Mouse (Mus musculus): ENCODE data around the gene Prkch. TPM values are rescaled to one million over a fixed set of nuclear protein-coding genes. Genes with fewer than 3 reads are reported as not detected.

The Prkch gene
- polyA plus RNA-seq, 1 experiment from 2014 or later, result 1.9 TPM

DNA sequence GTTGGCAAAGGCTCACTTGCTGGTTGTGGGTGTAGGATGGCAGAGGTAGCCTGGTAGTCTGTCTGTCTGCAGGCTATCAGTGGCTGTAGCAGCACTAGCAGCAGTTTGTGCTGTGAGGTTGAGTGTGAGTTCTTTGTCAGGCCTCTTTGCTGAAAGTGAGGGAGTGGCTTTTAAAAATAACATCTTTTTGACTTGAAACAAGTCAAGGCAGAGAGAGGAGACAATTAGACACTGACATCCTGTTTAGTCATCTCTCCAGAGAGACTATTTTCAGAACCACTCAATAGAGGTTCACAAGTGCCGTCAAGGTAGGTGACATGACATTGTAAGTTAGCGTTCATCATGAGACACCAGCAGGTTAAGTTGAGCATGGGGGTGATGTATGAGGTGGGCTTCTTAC lies 63.1 kb downstream of the Prkch start:
- WGBS (ENCODE audit: insufficient replicate concordance), result 68% methylated on average over 2 of the region's 2 CpGs
- no peak overlapping the region for H3K4me3 ChIP-seq (replicated peaks)
- H3K36me3 ChIP-seq (replicated peaks), result no peaks in the 10 kb centered on the region
- H3K4me1 ChIP-seq (replicated peaks), result no peaks in the 10 kb centered on the region
- no peak for ATAC-seq (ENCODE audit: insufficient read depth)
- H3K9ac ChIP-seq, result no peak overlapping the region
- no peaks in the 10 kb centered on the region for H3K9me3 ChIP-seq (replicated peaks)
- H3K27ac ChIP-seq (replicated peaks), result no peak overlapping the region
- H3K27me3 ChIP-seq, result no peaks in the 10 kb centered on the region
- H3K4me2 ChIP-seq, result no peak overlapping the region

DNA sequence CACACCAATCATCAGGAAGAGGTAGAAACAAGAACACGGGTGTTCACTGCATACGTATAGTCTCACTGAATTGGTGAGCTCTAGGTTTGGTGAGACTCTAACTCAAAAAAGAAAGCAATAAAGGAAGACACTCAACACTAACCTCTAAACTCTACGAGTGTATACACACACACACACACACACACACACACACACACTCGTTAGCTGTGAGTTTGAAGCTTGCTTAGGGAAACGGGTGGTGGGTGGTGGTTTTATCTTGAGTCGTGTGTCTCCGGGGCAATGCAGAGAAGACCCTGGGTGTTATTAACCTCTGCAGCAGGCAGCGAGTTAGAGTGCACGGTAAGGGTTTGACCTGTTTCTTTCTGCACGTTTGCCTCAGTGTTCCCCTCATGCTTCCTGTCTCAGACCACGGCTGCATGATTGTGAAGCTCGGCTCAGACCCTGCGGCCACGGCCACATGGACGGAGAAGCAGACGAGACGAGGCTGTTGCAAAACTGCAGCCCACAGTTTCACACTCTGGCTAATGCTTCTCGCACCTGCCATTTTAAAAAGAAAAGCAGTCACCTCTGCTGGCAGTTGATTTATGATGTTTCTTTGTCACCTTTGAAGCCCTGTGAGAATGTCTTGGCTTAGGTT lies 72.1 kb downstream of the Prkch start:
- Histone ChIP-seq H3K4me1 (replicated peaks) (no peaks in the 10 kb centered on the region), H3K4me3 (replicated peaks) (no peak overlapping the region), H3K27ac (replicated peaks) (no peak overlapping the region), H3K4me2 (peak overlapping the region; percentile 10; the same call in 1 of the 2 replicates), H3K9ac (no peak overlapping the region), H3K27me3 (no peaks in the 10 kb centered on the region), H3K36me3 (replicated peaks) (no peaks in the 10 kb centered on the region), H3K9me3 (replicated peaks) (no peaks in the 10 kb centered on the region)
- WGBS (ENCODE audit: insufficient replicate concordance), result 13% methylated on average over 18 of the region's 18 CpGs
- ATAC-seq (ENCODE audit: insufficient read depth), result no peak

DNA sequence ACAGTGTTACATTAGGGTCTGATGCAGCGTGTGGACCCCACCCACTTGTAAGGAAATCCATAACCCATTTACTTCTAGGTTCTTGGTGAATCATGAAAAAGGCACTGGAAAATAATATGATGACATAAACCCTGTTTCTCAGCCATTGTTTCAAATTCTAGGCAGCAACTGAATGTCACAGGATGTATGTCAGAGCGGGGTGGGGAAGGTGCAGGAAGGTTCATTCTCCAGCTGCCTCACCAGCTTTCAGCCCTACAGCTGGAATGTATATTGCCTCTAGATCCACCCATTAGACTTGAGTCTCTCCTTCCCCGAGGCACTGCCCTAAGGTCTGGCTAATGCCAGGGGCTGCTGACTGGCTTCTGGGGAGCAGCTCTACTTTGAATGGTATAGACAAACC lies 78.8 kb downstream of the Prkch start:
- H3K4me3 ChIP-seq (replicated peaks), result no peak overlapping the region
- no peaks in the 10 kb centered on the region for H3K27me3 ChIP-seq
- ATAC-seq (ENCODE audit: insufficient read depth), result no peak
- H3K4me1 ChIP-seq (replicated peaks), result no peaks in the 10 kb centered on the region; the same call in 1 of the 2 replicates
- no peak overlapping the region for H3K4me2 ChIP-seq
- H3K36me3 ChIP-seq (replicated peaks), result no peaks in the 10 kb centered on the region
- no peak overlapping the region for H3K27ac ChIP-seq (replicated peaks)
- H3K9ac ChIP-seq, result no peak overlapping the region
- 61% methylated on average over 3 of the region's 3 CpGs for WGBS (ENCODE audit: insufficient replicate concordance)
- H3K9me3 ChIP-seq (replicated peaks), result no peaks in the 10 kb centered on the region

DNA sequence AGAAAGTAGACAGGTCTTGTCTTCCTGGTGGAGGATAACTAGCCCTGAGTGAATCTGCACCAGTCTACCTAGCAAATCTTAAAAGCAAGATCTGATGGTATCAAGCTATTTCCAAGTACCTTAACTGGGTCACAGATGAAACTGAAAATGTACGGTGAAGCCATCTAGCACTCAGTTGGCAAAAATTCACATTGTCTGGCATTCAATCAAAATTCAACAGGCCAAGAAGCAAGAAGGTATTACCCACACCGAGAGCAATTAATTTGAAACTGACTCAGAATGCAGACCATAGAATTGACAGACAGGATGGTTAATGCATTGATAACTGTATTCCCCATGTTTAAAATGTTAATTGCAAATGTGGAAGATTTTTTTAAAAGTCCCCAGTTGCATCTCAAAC lies 82.1 kb downstream of the Prkch start:
- no peak overlapping the region for H3K4me3 ChIP-seq (replicated peaks)
- H3K4me1 ChIP-seq (replicated peaks), result no peaks in the 10 kb centered on the region; the same call in 1 of the 2 replicates
- H3K36me3 ChIP-seq (replicated peaks), result no peaks in the 10 kb centered on the region
- no peak overlapping the region for H3K9ac ChIP-seq
- no peaks in the 10 kb centered on the region for H3K9me3 ChIP-seq (replicated peaks)
- no peak overlapping the region for H3K27ac ChIP-seq (replicated peaks)
- no peak overlapping the region for H3K4me2 ChIP-seq
- ATAC-seq (ENCODE audit: insufficient read depth), result no peak
- 73% methylated on average over 2 of the region's 2 CpGs for WGBS (ENCODE audit: insufficient replicate concordance)
- H3K27me3 ChIP-seq, result no peaks in the 10 kb centered on the region

DNA sequence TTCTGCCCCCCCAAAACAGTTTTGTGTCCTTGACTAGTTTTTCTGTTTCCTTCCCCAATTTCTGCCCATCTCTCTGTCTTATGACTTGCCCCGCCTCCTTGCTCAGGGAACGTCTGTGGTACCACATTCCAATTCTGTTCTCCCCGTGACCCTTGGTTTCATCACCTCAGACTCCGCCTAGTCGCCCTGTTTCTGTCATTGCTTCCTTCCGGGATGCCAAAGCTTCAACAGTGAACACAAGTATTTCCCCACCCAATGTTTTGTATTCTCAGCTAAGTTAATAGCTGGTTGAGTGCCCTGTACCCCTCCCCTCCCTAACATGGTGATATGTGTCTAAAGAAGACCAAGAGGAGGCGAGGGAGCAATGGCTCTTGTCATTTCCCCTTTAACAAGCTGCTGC lies 83.0 kb downstream of the Prkch start:
- 37% methylated on average over 7 of the region's 7 CpGs for WGBS (ENCODE audit: insufficient replicate concordance)
- no peak for ATAC-seq (ENCODE audit: insufficient read depth)
- no peaks in the 10 kb centered on the region for H3K9me3 ChIP-seq (replicated peaks)
- no peak overlapping the region for H3K4me3 ChIP-seq (replicated peaks)
- H3K4me2 ChIP-seq, result no peak overlapping the region
- H3K9ac ChIP-seq, result no peak overlapping the region
- H3K36me3 ChIP-seq (replicated peaks), result no peaks in the 10 kb centered on the region
- H3K4me1 ChIP-seq (replicated peaks), result peaks cover 2% of the 10 kb centered on the region; the same call in 1 of the 2 replicates
- H3K27ac ChIP-seq (replicated peaks), result no peak overlapping the region
- H3K27me3 ChIP-seq, result no peaks in the 10 kb centered on the region

DNA sequence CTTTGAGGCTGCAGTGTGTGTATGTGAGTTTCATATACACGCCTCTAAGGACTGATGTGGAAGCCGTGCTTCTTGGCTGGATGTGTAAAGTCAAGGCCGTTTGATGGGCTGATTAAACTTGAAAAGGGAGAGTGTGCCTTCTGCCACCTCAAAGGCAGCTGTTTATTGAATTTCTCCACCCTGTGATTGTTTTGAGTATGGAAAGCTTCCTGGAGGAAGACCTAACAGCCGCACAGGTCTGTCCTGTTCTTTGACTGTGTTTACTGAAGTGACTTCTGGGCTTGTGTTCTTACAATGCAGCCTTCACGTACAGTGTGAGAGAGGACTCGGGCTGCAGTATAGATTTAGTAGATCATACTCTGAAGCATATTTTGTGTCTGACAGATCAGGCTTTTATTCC lies 86.1 kb downstream of the Prkch start:
- H3K27me3 ChIP-seq, result no peaks in the 10 kb centered on the region
- peaks cover 2% of the 10 kb centered on the region; the same call in 1 of the 2 replicates for H3K4me1 ChIP-seq (replicated peaks)
- no peak overlapping the region for H3K4me2 ChIP-seq
- no peaks in the 10 kb centered on the region for H3K36me3 ChIP-seq (replicated peaks)
- WGBS (ENCODE audit: insufficient replicate concordance), result 55% methylated on average over 6 of the region's 6 CpGs
- no peak overlapping the region for H3K4me3 ChIP-seq (replicated peaks)
- H3K27ac ChIP-seq (replicated peaks), result no peak overlapping the region
- no peak for ATAC-seq (ENCODE audit: insufficient read depth)
- no peak overlapping the region for H3K9ac ChIP-seq
- no peaks in the 10 kb centered on the region for H3K9me3 ChIP-seq (replicated peaks)

DNA sequence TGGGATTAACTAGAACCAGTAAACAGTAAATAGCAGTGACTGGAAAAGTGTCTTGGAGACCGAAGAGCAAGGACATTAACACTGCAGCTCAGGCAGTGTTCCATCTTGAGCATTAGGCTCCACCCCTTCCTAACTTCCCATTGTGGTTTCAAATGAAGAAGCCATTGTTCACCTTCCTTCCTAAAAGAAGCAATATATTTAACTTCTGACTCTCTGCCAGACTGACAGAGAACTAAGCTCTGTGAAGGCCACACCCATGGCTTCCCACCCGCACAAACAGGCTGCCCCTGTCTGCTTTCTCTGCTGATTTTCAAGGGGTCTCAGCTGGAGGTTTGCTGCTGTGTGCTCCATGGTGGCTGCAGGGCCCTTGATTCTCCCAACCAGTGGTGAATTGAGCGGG lies 86.9 kb downstream of the Prkch start:
- Histone ChIP-seq H3K27me3 (no peaks in the 10 kb centered on the region), H3K27ac (replicated peaks) (no peak overlapping the region), H3K36me3 (replicated peaks) (no peaks in the 10 kb centered on the region), H3K9ac (no peak overlapping the region), H3K9me3 (replicated peaks) (no peaks in the 10 kb centered on the region), H3K4me1 (replicated peaks) (peaks cover 2% of the 10 kb centered on the region; the same call in 1 of the 2 replicates), H3K4me3 (replicated peaks) (no peak overlapping the region), H3K4me2 (no peak overlapping the region)
- 25% methylated on average over 3 of the region's 3 CpGs for WGBS (ENCODE audit: insufficient replicate concordance)
- no peak for ATAC-seq (ENCODE audit: insufficient read depth)

DNA sequence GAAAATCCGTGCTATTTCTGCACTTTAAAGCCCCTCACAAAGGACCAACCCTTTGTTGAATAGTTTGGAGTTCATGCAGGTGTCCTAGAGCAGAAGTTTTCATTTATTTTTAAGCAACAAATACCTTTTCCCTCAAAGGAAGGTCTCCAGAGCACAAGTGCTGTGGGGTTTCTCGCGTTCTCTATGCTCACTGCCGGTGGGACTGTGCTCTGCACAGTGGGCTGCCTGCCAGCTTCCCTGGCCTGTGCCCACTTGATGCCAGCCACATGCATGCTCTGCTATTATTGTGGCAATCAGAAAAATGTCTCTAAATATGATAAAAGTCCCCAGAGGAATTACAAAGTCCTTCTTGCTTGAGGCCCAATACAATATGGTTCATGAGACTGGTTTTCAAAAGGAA lies 87.4 kb downstream of the Prkch start:
- 66% methylated on average over 4 of the region's 4 CpGs for WGBS (ENCODE audit: insufficient replicate concordance)
- H3K27me3 ChIP-seq, result no peaks in the 10 kb centered on the region
- H3K27ac ChIP-seq (replicated peaks), result no peak overlapping the region
- no peaks in the 10 kb centered on the region for H3K9me3 ChIP-seq (replicated peaks)
- no peak overlapping the region for H3K4me3 ChIP-seq (replicated peaks)
- no peak overlapping the region for H3K4me2 ChIP-seq
- peaks cover 2% of the 10 kb centered on the region; the same call in 1 of the 2 replicates for H3K4me1 ChIP-seq (replicated peaks)
- no peak for ATAC-seq (ENCODE audit: insufficient read depth)
- H3K36me3 ChIP-seq (replicated peaks), result no peaks in the 10 kb centered on the region
- no peak overlapping the region for H3K9ac ChIP-seq

DNA sequence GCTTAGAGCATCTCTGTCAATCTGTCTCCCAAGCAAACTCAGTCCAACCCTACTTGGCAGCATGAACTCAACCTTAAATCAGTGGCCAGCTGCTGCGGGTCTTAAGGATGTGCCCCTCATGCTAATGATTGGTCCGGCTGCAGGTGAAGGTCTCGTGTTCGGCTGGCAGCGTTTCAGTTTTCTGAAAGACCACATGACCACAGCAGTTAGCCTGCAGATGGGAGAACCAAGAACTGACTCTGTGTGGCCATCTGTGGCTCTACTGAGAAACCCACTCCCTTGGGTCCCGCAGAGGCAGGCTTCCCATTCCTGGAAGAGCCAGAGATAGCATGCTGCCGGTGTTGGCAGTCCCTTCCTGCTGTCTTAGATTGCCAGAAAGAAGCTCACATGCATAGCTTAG lies 89.2 kb downstream of the Prkch start:
- Histone ChIP-seq H3K9ac (no peak overlapping the region), H3K9me3 (replicated peaks) (no peaks in the 10 kb centered on the region), H3K4me1 (replicated peaks) (0 out of 2 replicates have a peak, but pooled peaks cover 2% of the 10 kb centered on the region), H3K27me3 (no peaks in the 10 kb centered on the region), H3K36me3 (replicated peaks) (no peaks in the 10 kb centered on the region), H3K4me3 (replicated peaks) (no peak overlapping the region), H3K4me2 (no peak overlapping the region), H3K27ac (replicated peaks) (no peak overlapping the region)
- no peak for ATAC-seq (ENCODE audit: insufficient read depth)
- WGBS (ENCODE audit: insufficient replicate concordance), result 59% methylated on average over 7 of the region's 7 CpGs

DNA sequence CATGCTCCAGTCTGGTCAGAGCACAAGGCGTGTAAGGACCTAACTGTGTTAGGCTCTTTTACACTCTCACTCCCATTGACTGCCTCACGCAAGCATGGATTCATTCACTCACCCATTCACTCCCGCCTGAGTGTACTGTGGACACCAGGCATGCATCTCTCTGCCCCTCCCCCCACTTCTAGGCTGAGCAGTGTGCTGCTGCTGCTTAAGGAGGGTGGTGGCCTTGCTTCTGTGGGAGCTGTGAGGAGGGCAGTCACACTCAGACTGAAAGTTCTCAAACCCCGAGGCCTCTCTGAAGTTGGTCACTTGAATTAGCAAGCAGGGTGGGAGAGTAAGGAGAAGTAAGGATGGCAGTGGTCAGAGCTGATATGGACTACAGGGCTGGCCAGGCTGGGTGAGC lies 90.6 kb downstream of the Prkch start:
- Histone ChIP-seq H3K36me3 (replicated peaks) (no peaks in the 10 kb centered on the region), H3K9ac (no peak overlapping the region), H3K4me1 (replicated peaks) (0 out of 2 replicates have a peak, but pooled peaks cover 2% of the 10 kb centered on the region), H3K4me3 (replicated peaks) (no peak overlapping the region), H3K27me3 (no peaks in the 10 kb centered on the region), H3K9me3 (replicated peaks) (no peaks in the 10 kb centered on the region), H3K27ac (replicated peaks) (no peak overlapping the region), H3K4me2 (no peak overlapping the region)
- WGBS (ENCODE audit: insufficient replicate concordance), result 59% methylated on average over 4 of the region's 4 CpGs
- no peak for ATAC-seq (ENCODE audit: insufficient read depth)

DNA sequence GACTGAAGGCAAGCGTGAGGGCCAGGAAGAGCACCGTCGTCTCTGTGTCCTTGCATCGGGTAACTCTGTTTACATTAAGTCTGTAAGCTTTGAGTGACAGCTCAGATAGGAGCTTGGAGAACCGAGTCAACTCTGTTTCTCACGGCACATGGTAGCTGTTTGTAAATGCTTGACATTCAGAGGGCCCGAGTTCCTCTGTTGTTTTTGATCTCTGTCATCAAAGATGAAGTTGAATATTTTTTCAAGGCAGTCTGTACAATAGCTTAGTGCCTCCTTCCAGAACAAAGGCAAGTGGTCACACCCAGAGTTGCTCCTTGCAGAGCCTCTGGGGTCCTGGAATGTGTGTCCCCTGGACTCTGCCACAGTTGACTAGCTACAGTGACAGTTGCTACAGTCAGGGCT lies 94.8 kb downstream of the Prkch start:
- ATAC-seq (ENCODE audit: insufficient read depth), result no peak
- Histone ChIP-seq H3K27ac (replicated peaks) (no peak overlapping the region), H3K36me3 (replicated peaks) (no peaks in the 10 kb centered on the region), H3K4me2 (no peak overlapping the region), H3K9ac (no peak overlapping the region), H3K9me3 (replicated peaks) (no peaks in the 10 kb centered on the region), H3K4me1 (replicated peaks) (no peaks in the 10 kb centered on the region), H3K4me3 (replicated peaks) (no peak overlapping the region), H3K27me3 (no peaks in the 10 kb centered on the region)
- 16% methylated on average over 7 of the region's 7 CpGs for WGBS (ENCODE audit: insufficient replicate concordance)

DNA sequence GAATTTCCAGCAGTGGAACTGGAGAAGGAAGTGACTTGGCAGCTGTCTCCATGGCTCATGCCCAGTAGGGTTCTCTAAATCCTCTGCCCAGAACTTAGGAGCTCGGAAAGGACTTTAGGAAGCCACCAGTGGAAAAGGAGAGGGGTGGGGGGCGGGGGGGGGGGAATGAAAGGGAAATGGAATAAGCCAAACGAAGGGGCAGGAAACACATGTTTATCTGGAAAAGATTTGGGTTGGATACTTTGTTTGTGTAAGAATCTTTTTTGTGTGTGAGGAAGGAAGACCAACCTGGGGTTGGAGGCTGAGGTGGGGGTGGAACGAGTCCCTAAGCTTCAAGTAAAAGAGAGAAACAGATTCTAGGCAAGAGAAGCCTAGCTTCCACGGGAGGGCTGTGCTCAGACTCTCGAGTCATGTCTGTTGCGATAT lies 98.3 kb downstream of the Prkch start:
- no peak for ATAC-seq (ENCODE audit: insufficient read depth)
- 34% methylated on average over 7 of the region's 7 CpGs for WGBS (ENCODE audit: insufficient replicate concordance)
- Histone ChIP-seq H3K9me3 (replicated peaks) (no peaks in the 10 kb centered on the region), H3K4me2 (no peak overlapping the region), H3K27me3 (no peaks in the 10 kb centered on the region), H3K27ac (replicated peaks) (no peak overlapping the region), H3K4me1 (replicated peaks) (0 out of 2 replicates have a peak, but pooled peaks cover 8% of the 10 kb centered on the region), H3K4me3 (replicated peaks) (no peak overlapping the region), H3K9ac (no peak overlapping the region), H3K36me3 (replicated peaks) (no peaks in the 10 kb centered on the region)

Data from liver, embryonic 15.5 days (tissue).